Mouse (Mus musculus): ENCODE results near the gene Eif5b.
"Not testable (repeated sequence)": the region's sequence is repeated elsewhere in the genome, so short reads cannot be mapped to it uniquely, and the experiment has no call there.

Gene Eif5b

DNA sequence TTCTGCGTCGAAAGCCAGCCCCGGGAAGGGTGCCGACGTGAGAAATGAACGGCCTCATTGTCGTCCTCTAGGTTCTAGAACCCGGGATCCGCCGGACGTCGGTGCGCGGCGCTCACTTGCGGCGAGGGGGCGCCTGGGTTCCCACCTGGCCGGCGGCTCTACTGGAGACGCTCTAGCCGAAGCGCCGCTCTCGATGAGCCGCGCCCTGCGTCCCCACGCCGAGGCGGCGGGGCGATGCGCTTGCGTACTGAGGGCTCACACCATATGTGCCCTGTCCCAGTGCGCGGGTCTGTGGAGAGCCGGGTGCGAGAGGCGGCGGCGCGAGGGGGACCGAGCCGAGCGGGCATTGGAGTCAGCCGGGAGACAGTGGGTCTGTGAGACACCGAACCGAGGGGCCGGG lies at the start of gene Eif5b, which contains the start of gene Txndc9:
Eif5b (plus strand) TSS at position 144 of the 400 bp plus-strand sequence.
Txndc9 (minus strand) TSS at position 27 of the 400 bp plus-strand sequence.
- peak; percentile 66 for DNase-seq (ENCODE audit: extremely low spot score, low read depth, low spot score)

DNA sequence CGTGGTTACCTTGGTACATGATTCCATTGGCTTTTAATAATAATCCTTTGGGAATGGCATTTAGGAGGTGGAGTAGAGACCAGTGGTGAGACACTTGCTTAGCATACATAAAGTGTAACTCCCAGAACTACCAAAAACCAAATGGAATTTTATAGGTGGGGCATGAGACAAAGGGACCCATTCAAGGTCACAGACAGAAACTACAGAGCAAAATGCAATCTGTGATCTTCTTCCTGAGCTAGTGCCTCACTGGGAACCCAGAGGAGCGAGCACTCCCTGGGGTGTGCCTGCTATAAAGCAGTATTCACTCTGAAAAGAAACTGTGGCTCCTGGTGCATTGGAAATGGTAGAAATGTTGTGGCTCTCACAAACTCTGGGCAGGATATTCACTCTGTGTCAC lies 48.9 kb upstream of the Eif5b start:
- no peak for DNase-seq (ENCODE audit: extremely low spot score, low read depth, low spot score)

- no peak for DNase-seq (ENCODE audit: extremely low spot score, low read depth, low spot score)
Measured at GRCm38 (mm10) chr1:37954786-37955185, 43.0 kb upstream of the Eif5b start.

GRCm38 (mm10) chr1:37955251-37955650 lies 42.6 kb upstream of the Eif5b start:
- DNase-seq (ENCODE audit: extremely low spot score, low read depth, low spot score) = no peak

GRCm38 (mm10) chr1:37956690-37957431 lies 40.9 kb upstream of the Eif5b start:
- no peak for DNase-seq (ENCODE audit: extremely low spot score, low read depth, low spot score)

GRCm38 (mm10) chr1:37957659-37958058 lies 40.2 kb upstream of the Eif5b start, which contains the start of gene Lyg1:
Lyg1 (minus strand) TSS chr1:37957759.
- no peak for DNase-seq (ENCODE audit: extremely low spot score, low read depth, low spot score)

GRCm38 (mm10) chr1:37958516-37958915 lies 39.3 kb upstream of the Eif5b start:
- DNase-seq (ENCODE audit: extremely low spot score, low read depth, low spot score) = no peak

GRCm38 (mm10) chr1:37959486-37959885 lies 38.3 kb upstream of the Eif5b start:
- DNase-seq (ENCODE audit: extremely low spot score, low read depth, low spot score) = no peak

DNA sequence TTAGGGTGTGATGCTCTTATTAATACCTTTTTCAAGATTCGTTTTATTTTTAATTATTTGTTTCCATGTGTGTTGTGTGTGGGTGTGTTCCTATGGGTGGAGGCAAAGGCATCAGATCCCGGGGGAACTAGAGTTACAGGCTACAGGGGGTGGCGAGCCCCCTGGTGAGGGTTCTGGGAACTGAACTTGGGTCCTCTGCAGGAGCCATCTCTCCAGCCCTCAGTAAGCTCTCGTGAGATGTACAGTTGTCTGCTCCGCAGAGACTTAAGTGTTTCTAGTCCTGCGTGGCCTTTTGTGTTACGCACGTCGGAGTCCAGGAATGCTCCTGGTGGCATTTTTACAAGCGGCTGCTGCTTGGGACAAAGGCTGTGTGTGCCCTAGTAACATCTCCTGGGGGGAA lies 32.2 kb upstream of the Eif5b start:
- DNase-seq (ENCODE audit: extremely low spot score, low read depth, low spot score) = no peak

- DNase-seq (ENCODE audit: extremely low spot score, low read depth, low spot score) = no peak
Measured at GRCm38 (mm10) chr1:37968746-37969145, 29.1 kb upstream of the Eif5b start.

DNA sequence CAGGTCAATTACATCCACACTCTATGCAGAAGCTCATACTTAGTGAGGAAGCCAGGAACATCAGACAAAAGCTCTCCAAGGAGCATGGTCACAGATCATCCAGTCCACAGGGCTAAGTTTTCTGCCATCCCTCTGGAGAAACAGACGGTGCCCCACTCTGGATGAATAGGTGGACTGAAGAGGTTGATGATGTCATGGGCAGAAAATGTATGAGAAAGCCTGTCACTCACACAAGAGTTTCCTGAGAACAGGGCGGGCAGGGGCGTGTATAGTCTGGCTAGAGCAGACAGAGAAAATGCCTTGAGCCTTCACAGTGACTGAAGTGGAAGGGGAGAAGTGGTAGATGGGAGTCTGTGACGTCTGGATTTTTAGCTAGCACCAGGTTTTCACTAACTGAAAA lies 26.3 kb upstream of the Eif5b start:
- DNase-seq (ENCODE audit: extremely low spot score, low read depth, low spot score) = no peak

DNA sequence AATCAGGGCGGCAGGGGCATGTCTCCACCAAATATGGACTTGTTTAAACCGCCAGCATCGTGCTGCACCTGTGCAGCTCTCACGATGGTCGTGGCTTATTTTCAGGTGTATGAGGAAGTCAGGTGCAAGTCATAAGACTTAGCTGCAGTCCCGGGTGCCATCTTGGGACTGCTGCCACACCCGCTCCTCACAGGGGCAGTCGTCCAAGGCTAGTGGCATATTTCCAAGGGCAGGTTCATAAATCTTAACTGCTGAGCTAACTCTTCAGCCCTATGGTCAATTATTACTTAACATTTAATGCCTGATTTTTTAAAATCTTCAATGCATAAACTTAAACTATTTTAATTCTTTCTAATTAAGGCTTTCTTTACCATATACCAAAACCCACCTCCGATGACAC lies 21.1 kb upstream of the Eif5b start:
- DNase-seq (ENCODE audit: extremely low spot score, low read depth, low spot score) = not testable (repeated sequence)

- DNase-seq (ENCODE audit: extremely low spot score, low read depth, low spot score) = no peak
Measured at GRCm38 (mm10) chr1:37977303-37977702, 20.5 kb upstream of the Eif5b start.

DNA sequence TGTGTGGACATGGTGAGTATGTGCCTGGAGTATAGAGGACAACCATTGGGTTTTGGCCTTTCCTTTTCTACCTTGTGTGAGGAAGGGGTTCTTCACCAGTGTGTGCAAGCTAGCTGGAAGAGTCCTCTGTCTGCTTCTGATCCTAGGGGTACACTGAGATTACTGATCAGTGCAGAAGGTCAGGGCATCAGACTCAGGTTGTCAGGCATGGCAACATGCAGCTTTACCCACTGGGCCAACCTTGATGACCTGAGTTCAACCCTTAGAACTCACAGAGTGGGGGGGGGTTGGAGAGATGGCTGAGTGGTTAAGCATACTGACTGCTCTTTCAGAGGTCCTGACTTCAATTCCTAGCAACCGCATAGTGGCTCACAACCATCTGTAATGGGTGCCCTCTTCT lies 13.5 kb upstream of the Eif5b start:
- no peak for DNase-seq (ENCODE audit: extremely low spot score, low read depth, low spot score)

- no peak for DNase-seq (ENCODE audit: extremely low spot score, low read depth, low spot score)
Measured at GRCm38 (mm10) chr1:37985764-37986323, 12.0 kb upstream of the Eif5b start.

- no peak for DNase-seq (ENCODE audit: extremely low spot score, low read depth, low spot score)
Measured at GRCm38 (mm10) chr1:37987856-37988255, 10.0 kb upstream of the Eif5b start.

GRCm38 (mm10) chr1:37996226-37996625 lies 1.6 kb upstream of the Eif5b start:
- no peak for DNase-seq (ENCODE audit: extremely low spot score, low read depth, low spot score)

- peak; percentile 89 for DNase-seq (ENCODE audit: extremely low spot score, low read depth, low spot score)
Measured at GRCm38 (mm10) chr1:37996877-37997484, 829 bp upstream of the Eif5b start.

- no peak for DNase-seq (ENCODE audit: extremely low spot score, low read depth, low spot score)
Measured at GRCm38 (mm10) chr1:37998371-37999199, 775 bp downstream of the Eif5b start.

GRCm38 (mm10) chr1:37999552-37999951 lies 1.7 kb downstream of the Eif5b start:
- DNase-seq (ENCODE audit: extremely low spot score, low read depth, low spot score) = no peak

DNA sequence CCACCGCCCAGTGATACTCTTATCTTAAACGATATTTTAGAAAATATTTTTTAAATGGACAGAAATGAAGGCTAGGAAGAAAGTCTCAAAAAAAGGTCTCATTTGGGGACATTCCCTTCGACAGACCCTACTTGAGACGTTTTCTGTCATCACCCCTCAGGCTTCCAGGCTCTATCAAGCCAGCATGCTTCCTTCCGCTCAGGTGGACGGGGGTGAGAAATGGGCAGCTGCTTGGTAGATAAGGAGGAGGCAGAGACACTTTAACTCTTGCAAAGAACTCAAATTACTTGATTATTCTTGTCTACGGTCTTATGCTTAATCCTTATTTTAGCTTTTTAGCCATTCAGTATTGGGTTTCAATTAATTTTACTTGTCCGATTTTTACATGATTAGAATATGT lies 3.0 kb downstream of the Eif5b start:
- DNase-seq (ENCODE audit: extremely low spot score, low read depth, low spot score) = no peak

Data from hindlimb bud, embryonic 11.5 days (tissue).